Mouse (Mus musculus) cerebellum, postnatal 25 days (tissue): ENCODE measurements around the gene Gm10401.

Experiments
- DNase-seq, 2 experiments: peaks; one replicate each; pipeline ENCODE4 v3.0.0; 2021; ENCODE audit warnings: mixed read lengths in 2 of 2

Gm10401 gene

GRCm38 (mm10) chr5:115098195-115098594 lies at the start of gene Gm10401:
Gm10401 (minus strand) TSS chr5:115098295.
- no peak for DNase-seq

- no peak for DNase-seq
Observed at GRCm38 (mm10) chr5:115147388-115147787, 49.3 kb upstream of the Gm10401 start.

GRCm38 (mm10) chr5:115146747-115147130 lies 48.6 kb upstream of the Gm10401 start:
- DNase-seq = no peak

GRCm38 (mm10) chr5:115145976-115146746 lies 48.1 kb upstream of the Gm10401 start:
- no peak for DNase-seq

GRCm38 (mm10) chr5:115145253-115145968 lies 47.3 kb upstream of the Gm10401 start:
- DNase-seq = no peak

- DNase-seq = peak in 1 of 2 experiments; percentile 7
Observed at GRCm38 (mm10) chr5:115144471-115144870, 46.4 kb upstream of the Gm10401 start.

- DNase-seq = peak; percentile 70 to 73
Observed at GRCm38 (mm10) chr5:115143552-115143951, 45.5 kb upstream of the Gm10401 start.

- DNase-seq = no peak
Observed at GRCm38 (mm10) chr5:115142166-115142697, 44.1 kb upstream of the Gm10401 start.

- no peak for DNase-seq
Observed at GRCm38 (mm10) chr5:115140726-115141125, 42.6 kb upstream of the Gm10401 start.

GRCm38 (mm10) chr5:115139124-115139523 lies 41.0 kb upstream of the Gm10401 start:
- no peak for DNase-seq

GRCm38 (mm10) chr5:115134234-115135165 lies 36.4 kb upstream of the Gm10401 start, which contains the start of gene Unc119b:
Unc119b (minus strand) TSS chr5:115134975.
- peak; percentile 93 to 95 for DNase-seq

- no peak for DNase-seq
Observed at GRCm38 (mm10) chr5:115133358-115134066, 35.4 kb upstream of the Gm10401 start.

GRCm38 (mm10) chr5:115132465-115132864 lies 34.4 kb upstream of the Gm10401 start:
- DNase-seq = no peak

- no peak for DNase-seq
Observed at GRCm38 (mm10) chr5:115129328-115129727, 31.2 kb upstream of the Gm10401 start.

- peak; percentile 50 to 64 for DNase-seq
Observed at GRCm38 (mm10) chr5:115127421-115128179, 29.5 kb upstream of the Gm10401 start.

GRCm38 (mm10) chr5:115126578-115127312 lies 28.6 kb upstream of the Gm10401 start:
- DNase-seq = peak in 1 of 2 experiments; percentile 32

- peak; percentile 92 for DNase-seq
Observed at GRCm38 (mm10) chr5:115125211-115125871, 27.2 kb upstream of the Gm10401 start.

- no peak for DNase-seq
Observed at GRCm38 (mm10) chr5:115124690-115125089, 26.6 kb upstream of the Gm10401 start.

GRCm38 (mm10) chr5:115120978-115121377 lies 22.9 kb upstream of the Gm10401 start:
- peak; percentile 62 to 76 for DNase-seq
